Mouse (Mus musculus) intestine, embryonic 14.5 days (tissue): Measurements from ENCODE around the gene Spef1. TPM values are rescaled to one million over a fixed set of nuclear protein-coding genes. Genes with fewer than 3 reads are reported as not detected.

Experiments used
- ATAC-seq: fragments of 200-750 bp; cut with Nextera tagmentation; replicated peaks from 2 replicates; pipeline ENCODE4 v1.8.0; 2017; ENCODE audit warnings: low read depth, moderate number of reproducible peaks, moderate TSS enrichment, moderate library complexity; ENCODE audit not compliant: low FRiP score, low TSS enrichment
- DNase-seq: peaks from one replicate; pipeline ENCODE4 v3.0.0-alpha.2; 2018; ENCODE audit warnings: low spot score
- H3K27ac ChIP-seq: fragments of 300-500 bp; sonication (generic); 2 replicates; pipeline ENCODE4 v1.5.1; 2014; ENCODE audit warnings: low read depth, mild to moderate bottlenecking, control low read depth
- H3K27me3 ChIP-seq: fragments of 300-500 bp; sonication (generic); replicated peaks from 2 replicates; pipeline ENCODE4 v1.6.1; 2014; ENCODE audit warnings: low read length, control low read depth; ENCODE audit not compliant: control insufficient read depth, insufficient read depth
- H3K36me3 ChIP-seq: fragments of 300-500 bp; sonication (generic); 2 replicates; pipeline ENCODE4 v1.6.1; 2014; ENCODE audit warnings: low read length, control low read depth; ENCODE audit not compliant: control insufficient read depth, insufficient read depth
- H3K4me1 ChIP-seq: fragments of 300-500 bp; sonication (generic); replicated peaks from 2 replicates; pipeline ENCODE4 v1.6.1; 2014; ENCODE audit warnings: low read length, control low read depth, mixed read lengths; ENCODE audit not compliant: control insufficient read depth, insufficient read depth
- H3K4me2 ChIP-seq: fragments of 300-500 bp; sonication (generic); 2 replicates; pipeline ENCODE4 v1.6.1; 2014; ENCODE audit warnings: low read length
- H3K4me3 ChIP-seq: fragments of 300-500 bp; sonication (generic); 2 replicates; pipeline ENCODE4 v1.5.1; 2014; ENCODE audit warnings: low read depth, low read length, control low read depth, mixed read lengths
- H3K9ac ChIP-seq: fragments of 300-500 bp; sonication (generic); 2 replicates; pipeline ENCODE4 v1.6.1; 2014; ENCODE audit warnings: mild to moderate bottlenecking, low read length
- H3K9me3 ChIP-seq: fragments of 300-500 bp; sonication (generic); 2 replicates; pipeline ENCODE4 v1.6.1; 2016; ENCODE audit warnings: low read length, control low read depth; ENCODE audit not compliant: control insufficient read depth
- WGBS: fragments of 180-500 bp; shearing (Covaris S2); extraction: QIAGEN DNeasy Blood & Tissue Kit; methylation state at CpG from one replicate; pipeline ENCODE4 v1.1.7; 2014; 5-methylcytosine and 5-hydroxymethylcytosine counted together
- polyA plus RNA-seq: library from polyadenylated mRNA; unstranded; fragments of >200 nt; fragmentation: Nextera tagmentation; extraction: Ambion mirVana; gene quantifications from 2 replicates; pipeline ENCODE4 v1.2.1, GENCODE M21; 2014

The Spef1 gene
- polyA plus RNA-seq, 1 experiment from 2014 or later, result 6.4 TPM

- no peaks in the 10 kb centered on the region for H3K27me3 ChIP-seq
- peaks cover 9% of the 10 kb centered on the region for H3K36me3 ChIP-seq
- DNase-seq (no peak), ATAC-seq (peak; percentile 2; the same call in 1 of the 2 replicates)
- WGBS, result 70% methylated on average over 4 of the region's 4 CpGs
- H3K9me3 ChIP-seq, result no peaks in the 10 kb centered on the region
- H3K9ac ChIP-seq, result peak overlapping the region; percentile 63
- peaks cover 25% of the 10 kb centered on the region for H3K4me1 ChIP-seq
- peak overlapping the region; percentile 70 for H3K4me3 ChIP-seq
- peak overlapping the region; percentile 72 for H3K4me2 ChIP-seq
- H3K27ac ChIP-seq, result peak overlapping the region; percentile 79
Measured at GRCm38 (mm10) chr2:131209125-131209795, 22.2 kb upstream of the Spef1 start.

- Histone ChIP-seq H3K4me1 (peaks cover 26% of the 10 kb centered on the region), H3K27me3 (no peaks in the 10 kb centered on the region), H3K9ac (no peak overlapping the region), H3K36me3 (peaks cover 7% of the 10 kb centered on the region; the same call in 1 of the 2 replicates), H3K4me3 (no peak overlapping the region), H3K9me3 (no peaks in the 10 kb centered on the region), H3K27ac (no peak overlapping the region), H3K4me2 (no peak overlapping the region)
- no peak for ATAC-seq
- no peak for DNase-seq
- WGBS, result 87% methylated on average over 2 of the region's 2 CpGs
Measured at GRCm38 (mm10) chr2:131208356-131208755, 21.3 kb upstream of the Spef1 start.

GRCm38 (mm10) chr2:131206778-131207177 is 19.7 kb upstream of the Spef1 start, which contains the start of gene Ap5s1:
Gene Ap5s1 (plus strand): TSS chr2:131207078.
- 76% methylated on average over 4 of the region's 4 CpGs for WGBS
- no peaks in the 10 kb centered on the region for H3K27me3 ChIP-seq

GRCm38 (mm10) chr2:131205521-131206182 is 18.6 kb upstream of the Spef1 start:
- H3K27me3 ChIP-seq, result no peaks in the 10 kb centered on the region
- H3K4me2 ChIP-seq, result no peak overlapping the region
- 72% methylated on average over 8 of the region's 8 CpGs for WGBS
- H3K27ac ChIP-seq, result no peak overlapping the region
- H3K4me3 ChIP-seq, result no peak overlapping the region
- H3K9me3 ChIP-seq, result no peaks in the 10 kb centered on the region
- H3K4me1 ChIP-seq, result peaks cover 19% of the 10 kb centered on the region
- DNase-seq (no peak), ATAC-seq (no peak)
- H3K9ac ChIP-seq, result no peak overlapping the region
- no peaks in the 10 kb centered on the region for H3K36me3 ChIP-seq

More at GRCm38 (mm10) chr2:131206778-131207177, 19.7 kb upstream of the Spef1 start, which contains the start of gene Ap5s1:
- Histone ChIP-seq H3K4me1 (peaks cover 26% of the 10 kb centered on the region), H3K4me2 (no peak within 1 kb of the TSS), H3K4me3 (no peak within 1 kb of the TSS), H3K9ac (no peak within 1 kb of the TSS), H3K36me3 (no peaks in the 10 kb centered on the region), H3K9me3 (no peaks in the 10 kb centered on the region), H3K27ac (no peak within 1 kb of the TSS)
- DNase-seq (no peak), ATAC-seq (no peak)

- Histone ChIP-seq H3K9me3 (no peaks in the 10 kb centered on the region), H3K4me2 (peak overlapping the region; percentile 6; the same call in 1 of the 2 replicates), H3K27me3 (no peaks in the 10 kb centered on the region), H3K36me3 (peaks cover 6% of the 10 kb centered on the region; the same call in 1 of the 2 replicates), H3K27ac (peak overlapping the region; percentile 74), H3K9ac (no peak overlapping the region), H3K4me1 (peaks cover 16% of the 10 kb centered on the region), H3K4me3 (no peak overlapping the region)
- DNase-seq (peak; percentile 82), ATAC-seq (peak; percentile 85)
- 29% methylated on average over 7 of the region's 7 CpGs for WGBS
Measured at GRCm38 (mm10) chr2:131204410-131204981, 17.4 kb upstream of the Spef1 start.

- Histone ChIP-seq H3K27me3 (no peaks in the 10 kb centered on the region), H3K27ac (peak overlapping the region; percentile 74; the same call in 1 of the 2 replicates), H3K4me3 (no peak overlapping the region), H3K36me3 (peaks cover 10% of the 10 kb centered on the region; the same call in 1 of the 2 replicates), H3K9ac (no peak overlapping the region), H3K4me2 (no peak overlapping the region), H3K4me1 (peaks cover 12% of the 10 kb centered on the region; the same call in 1 of the 2 replicates), H3K9me3 (no peaks in the 10 kb centered on the region)
- DNase-seq (peak; percentile 57), ATAC-seq (peak; percentile 4; the same call in 1 of the 2 replicates)
- 82% methylated on average over 6 of the region's 6 CpGs for WGBS
Measured at GRCm38 (mm10) chr2:131203816-131204409, 16.8 kb upstream of the Spef1 start.

GRCm38 (mm10) chr2:131201262-131201661 is 14.2 kb upstream of the Spef1 start:
- Histone ChIP-seq H3K4me1 (peaks cover 12% of the 10 kb centered on the region; the same call in 1 of the 2 replicates), H3K9ac (no peak overlapping the region), H3K9me3 (no peaks in the 10 kb centered on the region), H3K27ac (no peak overlapping the region), H3K4me3 (no peak overlapping the region), H3K27me3 (no peaks in the 10 kb centered on the region), H3K4me2 (no peak overlapping the region), H3K36me3 (peaks cover 28% of the 10 kb centered on the region)
- no peak for DNase-seq
- WGBS, result 93% methylated on average over 3 of the region's 3 CpGs
- no peak for ATAC-seq

GRCm38 (mm10) chr2:131200710-131201109 is 13.6 kb upstream of the Spef1 start:
- no peak overlapping the region for H3K4me3 ChIP-seq
- H3K4me2 ChIP-seq, result no peak overlapping the region
- no peak overlapping the region for H3K9ac ChIP-seq
- DNase-seq (no peak), ATAC-seq (no peak)
- no peak overlapping the region for H3K27ac ChIP-seq
- no peaks in the 10 kb centered on the region for H3K9me3 ChIP-seq
- H3K36me3 ChIP-seq, result peaks cover 28% of the 10 kb centered on the region
- H3K4me1 ChIP-seq, result peaks cover 12% of the 10 kb centered on the region; the same call in 1 of the 2 replicates
- no peaks in the 10 kb centered on the region for H3K27me3 ChIP-seq
- 69% methylated on average over 2 of the region's 2 CpGs for WGBS
